Mouse (Mus musculus): Measurements from ENCODE around the gene Itgam. TPM values are rescaled to one million over a fixed set of nuclear protein-coding genes. Genes with fewer than 3 reads are reported as not detected.
"Not testable (repeated sequence)": the region's sequence is repeated elsewhere in the genome, so short reads cannot be mapped to it uniquely, and the experiment has no call there.

Gene Itgam
- polyA plus RNA-seq (2012; rRNA removed), result 7.9 and 9.1 TPM in 2 replicates

DNA sequence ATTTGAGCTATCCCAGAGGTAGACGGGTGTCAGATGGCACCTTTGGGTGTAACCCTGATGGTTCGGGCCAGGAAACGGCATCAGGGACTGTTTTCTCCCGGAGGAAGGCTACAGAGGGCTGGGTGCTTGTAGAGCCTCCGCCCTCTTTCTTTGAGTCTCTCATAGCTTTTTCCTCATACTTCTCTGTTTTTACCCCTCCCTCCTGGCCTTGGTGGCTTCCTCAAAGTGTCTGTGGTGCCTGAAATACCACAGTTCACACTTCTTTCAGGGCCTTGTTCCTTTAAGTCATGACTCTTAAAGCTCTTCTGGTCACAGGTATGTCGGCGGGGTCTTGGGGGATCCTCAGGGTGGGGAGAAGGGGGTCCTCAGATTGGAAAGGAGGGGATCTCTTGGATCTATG, at the start of gene Itgam, which contains the start of gene Gm49368:
TSS of gene Itgam (plus strand) at position 185 of the 400 bp plus-strand sequence.
TSS of gene Gm49368 (plus strand) at position 228 of the 400 bp plus-strand sequence.
- DNase-seq (ENCODE audit: low spot score), result no peak

DNA sequence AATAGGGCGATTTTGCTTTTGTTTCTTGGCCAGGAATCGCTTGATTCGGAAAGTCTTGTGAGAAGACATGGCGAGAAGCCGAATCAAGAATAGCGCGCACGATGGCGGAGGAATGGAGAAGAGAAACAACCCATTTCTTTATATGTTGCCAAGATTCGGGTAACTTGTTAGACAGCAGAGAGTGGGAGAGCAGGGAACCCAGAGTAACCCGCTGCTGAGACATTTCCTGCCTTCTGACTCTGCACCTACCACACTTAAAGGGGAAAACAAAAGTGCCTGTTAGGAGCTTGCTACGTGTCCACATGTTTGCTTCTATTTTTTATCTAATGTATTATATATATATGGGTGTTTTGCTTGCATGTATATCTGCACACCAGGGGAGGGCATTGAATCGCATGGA, 49.3 kb upstream of the Itgam start:
- no peak for DNase-seq (ENCODE audit: low spot score)

DNA sequence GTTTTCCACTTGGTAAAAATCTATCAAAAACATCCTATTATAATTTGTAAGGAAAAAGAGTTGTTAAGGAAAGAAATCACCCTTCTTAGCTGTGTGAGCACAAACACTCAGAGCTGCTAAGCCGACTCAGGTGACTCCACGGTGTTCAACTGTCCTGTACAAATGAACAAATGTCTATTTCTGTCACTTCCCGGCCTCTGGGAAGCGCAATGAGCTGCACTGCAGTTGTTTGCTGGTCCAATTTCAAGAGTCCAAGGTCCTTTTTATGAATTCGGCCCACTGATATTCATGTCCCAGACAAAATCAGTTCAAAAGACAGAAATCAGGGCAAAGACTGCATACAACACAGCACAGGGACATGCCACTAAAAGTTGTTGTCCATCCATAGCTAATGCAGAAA, 46.3 kb upstream of the Itgam start:
- DNase-seq (ENCODE audit: low spot score), result not testable (repeated sequence)

DNA sequence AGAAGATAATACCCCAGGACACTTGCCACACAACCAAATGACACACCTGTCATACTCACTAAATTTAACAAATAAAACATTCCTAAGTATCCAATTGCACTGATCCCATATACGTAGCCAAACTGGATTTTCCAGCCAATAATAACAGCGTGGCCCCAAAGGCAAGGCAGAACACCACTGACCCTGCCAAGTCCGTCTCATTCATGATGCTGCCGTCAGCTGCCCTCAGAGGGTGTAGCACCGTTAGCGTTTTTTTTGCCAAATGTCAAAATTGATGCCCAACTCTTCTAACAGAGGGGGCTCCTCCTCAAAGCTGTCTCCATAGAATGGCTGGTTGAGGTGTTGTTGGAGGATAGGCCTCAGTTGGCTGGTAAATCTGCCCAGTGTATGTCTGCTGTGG, 45.8 kb upstream of the Itgam start:
- DNase-seq (ENCODE audit: low spot score), result no peak

DNA sequence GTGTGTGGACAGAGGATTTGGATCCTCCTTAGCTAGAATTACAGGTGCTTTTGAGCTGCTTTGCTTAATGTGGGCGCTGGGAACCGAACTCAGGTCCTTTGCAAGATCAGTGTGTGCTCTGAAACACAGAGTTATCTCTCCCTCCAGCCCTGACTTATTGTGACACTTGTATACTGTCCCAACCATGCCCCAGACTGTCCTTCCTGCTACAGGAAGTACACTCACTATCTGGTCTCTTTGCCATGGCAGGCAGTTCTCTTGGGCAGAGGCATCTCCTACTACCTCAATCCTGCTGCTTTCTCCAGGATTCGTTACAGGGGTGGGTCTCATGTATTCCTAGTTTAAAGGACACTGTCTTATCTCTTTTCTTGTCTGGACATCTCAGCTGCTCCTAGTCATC, 44.2 kb upstream of the Itgam start:
- DNase-seq (ENCODE audit: low spot score), result no peak

DNA sequence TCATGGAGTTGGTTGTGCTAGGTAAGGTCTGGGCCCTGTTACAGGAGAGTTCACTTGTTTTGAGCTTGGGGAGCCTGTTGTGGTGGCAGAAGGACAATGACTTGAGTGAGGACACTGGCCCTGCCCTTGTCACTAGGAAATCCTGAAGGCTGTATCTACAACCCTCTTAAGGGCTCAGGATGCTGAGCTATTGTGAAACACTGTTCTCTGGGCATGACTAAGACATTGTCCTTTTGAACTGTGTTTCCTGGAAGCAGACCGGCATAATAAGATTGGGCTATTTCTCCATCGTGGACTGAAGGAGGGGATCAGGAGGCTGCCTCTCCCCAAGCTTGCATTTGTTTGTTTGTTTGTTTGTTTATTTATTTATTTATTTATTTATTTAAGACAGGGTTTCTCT, 43.3 kb upstream of the Itgam start:
- no peak for DNase-seq (ENCODE audit: low spot score)

DNA sequence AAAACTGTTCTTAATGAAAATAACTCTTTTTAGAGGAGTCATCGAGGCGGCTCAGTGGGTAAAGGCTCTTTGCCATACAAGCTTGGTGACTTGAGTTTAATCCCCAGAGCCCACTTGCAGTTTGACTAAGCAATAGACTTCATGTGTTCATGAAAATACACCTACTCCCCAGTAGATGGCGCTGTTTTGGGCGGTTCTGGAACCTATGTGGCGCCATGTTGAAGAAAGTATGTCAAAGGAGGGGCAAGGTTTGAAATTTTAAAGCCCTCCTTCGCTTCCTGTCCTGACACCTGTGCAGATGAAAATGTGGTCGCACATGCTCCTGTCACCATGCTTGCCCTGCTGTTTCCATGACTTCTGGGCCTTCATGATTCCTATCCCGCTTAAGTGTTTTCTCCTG, 39.5 kb upstream of the Itgam start:
- DNase-seq (ENCODE audit: low spot score), result no peak

DNA sequence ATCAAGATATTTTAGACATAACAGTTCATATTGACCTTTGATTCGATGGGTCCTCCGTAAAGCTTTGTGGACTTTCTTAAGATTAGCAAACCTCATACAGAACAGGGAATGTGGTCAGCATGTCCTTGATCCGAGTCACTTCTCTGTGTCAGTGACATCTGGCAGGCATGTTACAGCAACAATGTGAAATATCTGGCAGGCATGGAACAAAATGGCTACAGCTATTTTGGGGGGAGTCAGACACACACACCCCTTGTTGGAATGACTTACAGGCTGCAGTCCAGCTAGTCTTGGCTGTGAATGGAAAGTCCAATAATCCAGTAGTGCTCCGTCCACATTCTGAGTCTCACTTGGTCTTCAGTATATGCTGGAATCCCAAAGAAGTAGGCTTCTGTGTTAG, 38.9 kb upstream of the Itgam start:
- no peak for DNase-seq (ENCODE audit: low spot score)

DNA sequence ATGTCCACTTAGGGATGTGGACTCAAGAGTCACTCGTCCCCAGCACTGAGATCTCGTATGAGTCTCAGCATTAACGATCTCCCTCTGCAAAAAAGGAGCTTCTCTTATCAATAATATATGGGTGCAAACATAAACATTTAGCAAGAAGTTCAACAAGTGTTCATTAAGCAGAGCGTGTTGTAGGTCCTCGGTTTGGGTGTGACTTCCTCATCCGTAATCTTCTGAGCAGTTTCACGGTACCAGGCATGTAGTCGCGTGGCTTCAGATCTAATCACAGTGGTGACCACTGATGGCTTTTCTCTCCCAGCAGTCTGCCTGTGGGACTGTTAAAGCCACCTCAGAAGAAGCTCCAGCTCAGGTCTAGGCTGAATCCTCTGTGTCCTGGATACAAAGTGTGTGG, 38.1 kb upstream of the Itgam start:
- no peak for DNase-seq (ENCODE audit: low spot score)

DNA sequence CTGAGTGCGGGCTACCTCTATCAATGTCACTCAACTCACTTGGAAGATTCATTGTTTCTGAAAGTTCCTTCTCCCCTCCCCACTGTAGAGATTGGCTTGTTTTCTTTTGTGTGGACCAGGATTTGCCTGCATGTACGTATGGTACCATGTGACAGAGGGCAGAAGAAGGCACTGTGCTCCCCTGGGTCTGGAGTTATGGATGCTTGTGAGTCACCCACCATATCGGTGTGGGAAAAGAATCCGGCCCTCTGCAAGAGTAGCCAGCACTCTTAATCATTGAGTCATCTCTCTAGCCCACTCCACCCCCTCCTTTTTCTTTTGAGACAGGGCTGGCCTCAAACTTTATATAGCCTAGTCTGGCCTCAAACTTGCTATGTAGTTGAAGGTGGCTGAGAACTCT, 37.5 kb upstream of the Itgam start:
- DNase-seq (ENCODE audit: low spot score), result no peak

DNA sequence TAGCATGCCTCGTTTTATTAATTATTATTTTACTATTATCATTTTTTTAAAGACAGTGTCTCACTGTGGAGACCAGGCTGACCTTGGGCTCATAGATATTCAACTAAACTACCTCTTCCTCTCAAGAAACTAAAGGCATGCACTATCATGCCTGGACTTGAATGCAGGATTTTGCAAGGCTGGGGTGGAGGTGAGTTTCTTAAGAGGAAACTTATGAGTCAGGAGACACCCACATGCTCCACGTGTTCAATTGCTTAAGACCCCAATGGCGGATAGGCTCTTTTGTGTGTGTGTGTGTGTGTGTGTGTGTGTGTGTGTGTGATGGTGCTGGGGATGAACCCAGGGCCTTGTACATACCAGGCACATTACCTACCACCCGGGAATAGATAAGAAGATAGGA, 37.1 kb upstream of the Itgam start:
- DNase-seq (ENCODE audit: low spot score), result no peak

DNA sequence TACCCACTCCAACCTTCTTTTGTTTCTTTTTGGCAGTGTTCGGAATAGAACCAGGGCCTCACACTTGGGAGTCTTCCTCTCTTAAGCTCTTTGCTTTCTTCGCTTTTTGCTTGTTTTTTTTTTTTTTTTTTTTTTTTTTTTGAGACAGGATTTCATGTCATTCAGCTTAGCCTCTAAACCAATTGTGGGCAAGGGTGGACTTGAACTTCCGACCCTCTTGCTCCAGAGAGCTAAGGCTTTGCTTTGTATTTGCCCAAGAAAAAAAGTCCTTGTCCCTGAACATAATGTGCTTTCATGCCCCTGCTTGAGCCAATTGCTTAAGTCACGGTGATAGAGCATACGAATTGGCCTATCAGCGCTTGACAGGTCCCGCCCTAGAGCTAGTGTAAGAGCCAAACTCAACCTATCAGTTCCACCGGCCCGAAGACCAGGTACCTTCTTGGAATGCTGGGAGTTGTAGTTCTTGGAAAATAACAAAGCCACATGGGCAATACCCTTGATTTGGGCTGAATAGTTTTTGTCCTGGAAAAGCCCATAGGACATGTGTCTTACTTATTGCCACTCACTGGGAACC, 30.9 kb upstream of the Itgam start:
- no peak for DNase-seq (ENCODE audit: low spot score)

DNA sequence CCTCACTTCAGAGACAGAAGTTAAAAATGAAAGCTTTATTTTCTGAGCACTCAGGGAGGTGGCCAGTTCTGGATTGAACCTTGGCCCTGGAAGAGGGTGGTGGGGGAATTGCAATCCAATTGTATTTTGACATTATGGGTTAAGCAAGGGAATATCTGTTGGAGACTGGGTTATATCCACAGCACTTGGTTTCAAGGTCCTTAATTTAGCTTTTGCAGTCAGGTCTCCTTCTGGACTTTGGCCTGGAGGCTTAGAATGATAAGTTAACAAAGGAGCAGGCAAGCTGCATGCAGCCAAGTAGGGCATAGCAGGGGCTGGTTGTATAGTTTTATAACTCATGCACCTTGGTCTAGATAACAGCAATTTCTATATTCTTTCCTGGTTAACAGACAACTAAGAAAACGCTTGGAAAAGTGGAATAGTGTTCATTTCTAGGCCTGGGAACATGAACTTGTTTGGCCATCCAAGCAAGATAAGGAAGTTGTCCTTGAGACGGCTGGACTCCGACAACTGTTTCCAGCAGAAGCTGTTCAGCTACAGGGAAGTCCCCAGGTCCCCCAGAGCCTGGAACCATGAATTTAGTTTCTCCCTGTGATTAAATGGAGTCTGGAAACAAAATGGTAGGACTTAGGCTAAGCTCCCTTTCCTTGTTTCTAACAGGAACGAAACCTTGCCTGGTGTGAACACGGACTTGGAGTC, 30.0 kb upstream of the Itgam start:
- DNase-seq (ENCODE audit: low spot score), result no peak

DNA sequence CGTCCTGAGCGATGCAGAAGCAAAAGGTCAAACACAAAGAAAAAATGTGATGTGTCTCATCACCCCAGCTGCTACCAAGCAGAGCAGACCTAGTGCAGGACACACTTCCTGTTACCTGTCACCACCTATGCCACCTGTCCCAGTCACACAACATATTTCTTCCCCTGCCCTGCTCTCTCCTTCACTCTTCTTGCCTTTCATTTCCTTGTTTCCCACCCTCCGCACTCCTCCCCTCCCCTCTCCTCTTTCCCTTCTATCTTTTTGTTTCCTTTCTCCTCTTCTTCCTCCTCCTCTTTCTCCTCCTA, 29.5 kb upstream of the Itgam start:
- no peak for DNase-seq (ENCODE audit: low spot score)

DNA sequence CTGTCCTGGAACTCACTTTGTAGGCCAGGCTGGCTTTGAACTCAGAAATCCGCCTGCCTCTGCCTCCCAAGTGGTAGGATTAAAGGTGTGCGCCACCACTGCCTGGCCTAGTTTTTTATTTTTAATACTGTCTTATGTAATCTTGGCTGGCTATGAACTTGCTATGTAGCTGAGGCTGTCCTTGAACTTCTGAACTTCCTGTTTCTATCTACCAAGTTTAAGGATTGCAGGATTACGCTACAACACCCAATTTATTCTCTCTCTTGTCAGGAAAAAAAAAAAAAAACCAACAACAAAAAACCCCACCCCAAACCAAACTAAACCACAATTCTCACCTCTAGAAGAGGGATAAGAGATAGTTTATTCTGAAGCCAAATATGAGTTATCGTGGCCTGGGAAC, 28.8 kb upstream of the Itgam start:
- no peak for DNase-seq (ENCODE audit: low spot score)

DNA sequence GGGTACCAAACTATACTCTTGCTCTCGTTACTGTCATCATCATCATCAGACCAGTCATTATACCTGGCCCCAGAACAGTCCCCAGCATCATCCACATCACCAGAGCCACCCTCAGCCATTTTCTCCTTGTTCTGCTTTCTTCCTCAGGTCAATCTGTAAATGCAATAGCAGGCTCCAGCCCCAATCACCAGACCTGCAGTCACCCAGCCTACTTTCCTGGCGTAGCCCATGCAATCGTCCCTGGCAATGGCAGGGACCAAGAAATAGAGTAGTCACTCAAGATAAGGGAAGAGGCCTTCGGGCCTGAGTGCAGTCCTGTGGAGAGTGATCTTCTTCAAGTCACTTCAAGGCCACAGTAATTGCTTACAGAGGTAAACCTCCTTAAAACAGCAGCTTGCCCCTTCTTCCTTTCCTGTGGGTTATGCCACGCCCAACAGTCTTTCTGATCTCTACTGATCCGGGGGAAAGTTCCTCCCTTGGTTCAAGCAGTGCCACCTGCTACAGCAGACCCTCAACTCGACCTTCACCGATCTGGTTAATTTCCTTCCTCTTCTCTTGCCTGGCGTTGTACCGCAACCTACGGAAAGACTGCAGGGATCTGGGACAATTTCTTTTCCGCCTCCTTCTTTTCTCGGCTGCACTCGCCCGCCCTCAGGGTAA, 20.1 kb upstream of the Itgam start:
- not testable (repeated sequence) for DNase-seq (ENCODE audit: low spot score)

DNA sequence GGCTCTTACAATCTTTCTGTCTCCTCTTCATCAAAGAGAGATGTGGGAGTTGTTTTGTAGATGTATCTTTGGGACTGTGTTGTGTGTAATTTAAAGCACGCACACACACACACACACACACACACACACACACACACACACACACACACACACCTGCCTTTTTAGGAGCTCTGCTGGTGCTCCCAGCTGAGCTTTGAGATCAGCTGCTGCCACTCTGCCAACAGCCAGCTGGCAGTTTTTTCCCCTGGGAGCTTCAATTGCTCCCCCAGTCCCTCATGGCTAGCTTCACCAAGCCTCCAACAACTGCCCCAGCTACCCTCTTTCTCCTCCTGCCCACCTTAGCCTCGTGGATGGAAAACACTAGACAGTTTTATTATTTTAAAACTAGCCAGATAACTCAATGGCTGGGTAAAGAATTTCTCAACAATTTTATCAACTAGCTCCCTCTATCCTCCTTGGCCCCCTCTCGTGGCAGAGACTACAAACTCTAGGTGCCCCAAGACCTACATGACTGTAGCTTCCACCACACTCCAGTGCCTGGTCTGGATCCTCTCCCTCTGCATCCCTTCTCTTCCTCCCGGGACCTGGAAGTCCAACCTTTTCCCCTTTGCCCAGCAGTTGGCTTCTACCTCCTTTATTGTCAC, 18.2 kb upstream of the Itgam start:
- DNase-seq (ENCODE audit: low spot score), result no peak

DNA sequence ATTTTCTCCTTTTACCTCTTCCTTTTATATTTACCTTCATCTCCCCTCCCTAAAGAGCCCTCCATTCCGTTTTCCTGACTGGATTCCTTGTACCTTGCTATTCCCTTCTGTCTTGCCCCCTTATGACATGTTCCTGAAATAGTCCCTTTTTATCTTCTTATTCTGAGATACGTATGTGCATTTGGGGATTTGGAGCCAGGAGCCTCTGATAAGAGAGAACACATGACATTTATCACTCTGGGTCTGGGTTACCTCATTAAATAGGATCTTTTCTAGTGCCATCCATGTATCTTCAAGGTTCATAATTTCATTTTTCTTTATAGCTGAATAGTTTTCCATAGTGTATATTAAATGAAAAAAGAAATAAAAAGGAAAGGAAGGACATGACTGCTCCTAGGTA, 16.8 kb upstream of the Itgam start:
- DNase-seq (ENCODE audit: low spot score), result no peak

DNA sequence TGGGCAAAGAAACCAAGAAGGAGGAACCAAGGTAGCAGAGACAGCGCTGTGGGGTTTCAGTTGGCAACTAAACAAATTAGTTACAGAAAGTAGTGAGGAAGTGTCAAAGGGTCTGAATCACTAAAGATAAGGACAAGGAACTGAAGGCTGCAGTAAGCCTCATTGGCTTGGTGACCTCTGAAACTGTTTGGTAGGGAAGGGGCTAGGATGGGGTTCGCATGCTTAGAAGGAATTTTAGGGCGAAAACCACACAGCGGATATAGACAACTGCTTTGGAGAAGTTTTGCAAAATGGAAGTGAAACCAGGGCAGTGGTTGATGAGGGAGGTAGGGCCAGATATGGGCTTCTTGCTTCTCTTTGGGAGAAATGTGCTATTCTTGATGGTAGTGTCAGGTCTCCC, 13.6 kb upstream of the Itgam start:
- no peak for DNase-seq (ENCODE audit: low spot score)

DNA sequence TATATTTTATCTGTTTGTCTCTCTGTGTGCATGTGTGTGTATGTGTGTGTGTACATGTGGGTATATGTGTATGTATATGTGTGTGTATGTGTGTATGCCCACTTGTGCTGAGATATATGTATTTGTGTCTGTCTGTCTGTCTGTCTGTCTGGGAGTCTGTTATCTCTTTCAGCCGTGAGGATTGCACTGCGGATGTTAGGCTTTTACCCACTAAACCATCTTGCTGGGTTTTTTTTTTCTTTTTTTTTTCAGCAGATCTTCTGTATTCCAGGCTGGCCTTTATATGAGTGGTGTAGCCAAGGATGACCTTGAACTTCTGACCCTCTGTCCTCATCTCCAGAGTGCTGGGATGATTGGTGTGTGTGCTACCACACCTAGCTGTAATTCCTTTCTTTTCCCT, 13.2 kb upstream of the Itgam start:
- no peak for DNase-seq (ENCODE audit: low spot score)

DNA sequence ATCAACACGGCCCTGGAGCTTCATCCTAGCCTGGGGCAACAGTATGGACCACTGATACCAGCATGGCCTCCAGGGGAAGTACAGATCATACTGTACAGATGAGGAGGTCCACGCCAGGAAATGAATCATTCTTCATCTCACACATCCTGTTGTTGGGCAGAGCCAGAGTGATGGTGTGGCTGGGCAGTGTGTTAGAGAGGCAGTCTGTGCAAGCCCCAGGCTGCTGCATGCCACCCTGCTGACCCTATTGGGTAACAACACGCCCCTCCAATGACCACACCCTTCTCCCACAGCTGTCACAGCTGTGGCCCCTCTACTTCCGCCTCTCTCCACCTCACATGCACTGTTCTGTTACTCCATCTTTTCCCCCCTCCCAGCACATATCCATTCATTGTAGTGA, 11.7 kb upstream of the Itgam start:
- no peak for DNase-seq (ENCODE audit: low spot score)

DNA sequence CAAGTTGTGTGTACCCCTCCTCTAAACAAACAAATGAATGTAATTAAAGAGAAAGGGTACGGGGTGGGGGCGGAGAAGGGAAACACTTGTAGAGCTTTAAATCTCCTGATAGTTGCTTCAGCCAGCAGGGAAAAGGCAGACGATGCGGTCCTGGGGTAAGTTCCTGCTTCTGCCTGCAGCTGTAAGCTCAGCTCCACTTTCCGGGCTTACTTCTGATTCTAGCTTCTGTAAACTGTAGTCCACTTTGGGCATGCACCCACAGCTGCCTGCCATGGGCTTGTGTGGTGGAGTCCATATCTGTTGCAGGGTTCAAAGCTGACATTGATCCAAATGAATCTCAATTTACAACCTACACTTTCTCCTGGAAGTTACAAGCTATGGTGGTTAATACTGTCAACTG, 9.4 kb upstream of the Itgam start:
- no peak for DNase-seq (ENCODE audit: low spot score)

DNA sequence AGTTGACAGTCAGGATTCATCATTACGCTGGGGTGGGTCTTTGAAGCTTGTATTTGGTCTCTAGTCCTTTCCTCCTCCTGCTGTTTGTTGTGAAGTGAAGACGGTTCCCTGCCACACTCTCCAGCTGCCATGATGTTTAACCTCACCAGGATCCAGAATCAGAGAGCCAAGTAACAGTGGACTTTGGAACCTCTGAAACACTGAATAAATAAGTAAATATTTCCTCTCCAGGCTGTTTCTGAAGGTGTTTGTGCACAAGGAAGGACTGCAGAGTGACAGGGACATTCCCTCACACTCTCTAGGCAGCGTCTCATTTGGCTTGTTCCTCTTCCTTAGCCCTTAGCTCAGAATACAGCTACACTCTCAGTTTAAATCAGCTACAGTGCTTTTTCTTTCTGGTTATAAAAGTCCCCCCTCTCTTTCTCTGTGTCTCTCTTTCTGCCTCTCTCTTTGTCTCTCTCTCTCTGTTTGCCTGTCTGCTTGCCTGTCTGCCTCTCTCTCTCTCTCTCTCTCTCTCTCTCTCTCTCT, 5.5 kb upstream of the Itgam start:
- DNase-seq (ENCODE audit: low spot score), result no peak

Data from urinary bladder, adult 2 months (tissue).